Mouse (Mus musculus) adrenal gland, adult 2 months (tissue): ENCODE data around the gene Rbm20. TPM values are rescaled to one million over a fixed set of nuclear protein-coding genes. Genes with fewer than 3 reads are reported as not detected.

Experiments
- DNase-seq: peaks from one replicate; pipeline ENCODE4 v3.0.0; 2021
- polyA plus RNA-seq: library from polyadenylated mRNA; depleted of rRNA; stranded (reverse); fragments of >200 nt; gene quantifications from 2 replicates; pipeline ENCODE4 v1.2.3, GENCODE M21; 2012
- total RNA-seq, 2 experiments: library from RNA; stranded (reverse); gene quantifications; 2 replicates each; pipeline ENCODE4 v1.2.3; 2021

Gene Rbm20
- total and polyA plus RNA-seq, 3 experiments, result 1.0 to 2.0 (median 1.2) TPM

- no peak for DNase-seq
Observed at GRCm38 (mm10) chr19:53877779-53878178, 200.7 kb downstream of the Rbm20 start.

GRCm38 (mm10) chr19:53880460-53880859, 203.4 kb downstream of the Rbm20 start:
- no peak for DNase-seq

GRCm38 (mm10) chr19:53881786-53882185, 204.7 kb downstream of the Rbm20 start:
- no peak for DNase-seq

GRCm38 (mm10) chr19:53885450-53885849, 208.3 kb downstream of the Rbm20 start:
- DNase-seq, result no peak

- no peak for DNase-seq
Observed at GRCm38 (mm10) chr19:53886576-53887370, 209.7 kb downstream of the Rbm20 start.

GRCm38 (mm10) chr19:53887822-53888221, 210.7 kb downstream of the Rbm20 start:
- DNase-seq, result no peak

- DNase-seq, result no peak
Observed at GRCm38 (mm10) chr19:53888331-53888730, 211.2 kb downstream of the Rbm20 start.

- DNase-seq, result no peak
Observed at GRCm38 (mm10) chr19:53889555-53889954, 212.4 kb downstream of the Rbm20 start.

- no peak for DNase-seq
Observed at GRCm38 (mm10) chr19:53890274-53890673, 213.2 kb downstream of the Rbm20 start.

GRCm38 (mm10) chr19:53890781-53891251, 213.7 kb downstream of the Rbm20 start:
- no peak for DNase-seq

GRCm38 (mm10) chr19:53891569-53891968, 214.5 kb downstream of the Rbm20 start:
- no peak for DNase-seq

GRCm38 (mm10) chr19:53892061-53892460, 215.0 kb downstream of the Rbm20 start, which contains the start of gene Pdcd4:
Gene Pdcd4 (plus strand): TSS chr19:53892231.
- no peak for DNase-seq

GRCm38 (mm10) chr19:53892838-53893359, 215.8 kb downstream of the Rbm20 start:
- no peak for DNase-seq

GRCm38 (mm10) chr19:53893711-53894171, 216.6 kb downstream of the Rbm20 start:
- no peak for DNase-seq

GRCm38 (mm10) chr19:53894538-53895121, 217.5 kb downstream of the Rbm20 start:
- peak; percentile 16 for DNase-seq

GRCm38 (mm10) chr19:53898046-53898445, 220.9 kb downstream of the Rbm20 start:
- DNase-seq, result no peak

- DNase-seq, result no peak
Observed at GRCm38 (mm10) chr19:53898498-53898897, 221.4 kb downstream of the Rbm20 start.

- no peak for DNase-seq
Observed at GRCm38 (mm10) chr19:53898970-53899900, 222.1 kb downstream of the Rbm20 start.

- no peak for DNase-seq
Observed at GRCm38 (mm10) chr19:53899941-53900610, 223.0 kb downstream of the Rbm20 start.

- no peak for DNase-seq
Observed at GRCm38 (mm10) chr19:53901931-53902738, 225.0 kb downstream of the Rbm20 start.
